Mouse (Mus musculus) hindbrain, embryonic 10.5 days (tissue): ENCODE data around the gene Gabra5. TPM values are rescaled to one million over a fixed set of nuclear protein-coding genes. Genes with fewer than 3 reads are reported as not detected.

Experiments
- DNase-seq: peaks from one replicate; pipeline ENCODE4 v3.0.0-alpha.2; 2017; ENCODE audit warnings: low spot score
- H3K27ac ChIP-seq: fragments of 300-500 bp; sonication (generic); 2 replicates; pipeline ENCODE4 v1.5.1; 2016; ENCODE audit warnings: mild to moderate bottlenecking, moderate library complexity
- H3K27me3 ChIP-seq: fragments of 300-500 bp; sonication (generic); 2 replicates; pipeline ENCODE4 v1.6.1; 2016; ENCODE audit warnings: mild to moderate bottlenecking; ENCODE audit not compliant: poor library complexity, insufficient read depth, severe bottlenecking
- H3K36me3 ChIP-seq: fragments of 300-500 bp; sonication (generic); 2 replicates; pipeline ENCODE4 v1.6.1; 2016; ENCODE audit warnings: mild to moderate bottlenecking, moderate library complexity
- H3K4me1 ChIP-seq: fragments of 300-500 bp; sonication (generic); replicated peaks from 2 replicates; pipeline ENCODE4 v1.6.1; 2016; ENCODE audit warnings: mild to moderate bottlenecking
- H3K4me3 ChIP-seq: fragments of 300-500 bp; sonication (generic); 2 replicates; pipeline ENCODE4 v1.5.1; 2016; ENCODE audit warnings: mild to moderate bottlenecking, moderate library complexity
- H3K9me3 ChIP-seq: fragments of 300-500 bp; sonication (generic); 2 replicates; pipeline ENCODE4 v1.6.1; 2016; ENCODE audit warnings: mild to moderate bottlenecking, moderate library complexity
- WGBS: fragments of 180-500 bp; shearing (Covaris S2); methylation state at CpG from one replicate; pipeline ENCODE4 v1.1.7; 2016; 5-methylcytosine and 5-hydroxymethylcytosine counted together
- polyA plus RNA-seq: library from polyadenylated mRNA; unstranded; fragments of >200 nt; fragmentation: Nextera tagmentation; extraction: Ambion mirVana; gene quantifications from 2 replicates; pipeline ENCODE4 v1.2.1, GENCODE M21; 2016

Gene Gabra5
- 0.27 and 0.46 TPM in 2 replicates for polyA plus RNA-seq

DNA sequence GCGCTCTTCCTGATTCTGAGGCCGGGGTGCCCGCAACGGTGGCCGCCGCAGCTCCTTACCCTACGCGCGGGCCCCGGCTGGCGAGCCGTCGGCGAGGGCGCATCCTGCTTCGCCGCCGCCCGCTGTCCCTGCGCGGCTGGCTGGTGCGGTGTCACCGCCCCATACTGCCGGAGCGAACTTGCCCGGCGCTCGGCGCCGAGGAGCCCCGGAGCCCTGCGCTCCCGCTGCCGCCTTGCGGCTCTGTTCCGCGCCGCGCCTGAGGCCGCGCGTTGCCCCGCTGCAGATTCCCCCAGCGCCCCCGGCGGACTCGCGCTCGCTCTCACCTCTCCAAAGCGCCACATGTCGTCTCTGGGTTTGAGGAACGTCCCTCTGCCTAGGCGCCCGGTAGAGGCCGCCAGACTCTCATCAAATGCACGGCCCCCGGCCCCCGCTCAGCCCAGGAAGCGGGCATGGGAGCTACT lies at the start of gene Gabra5:
Gene Gabra5, minus strand, starts transcription at position 379 of the 461 bp plus-strand sequence.
- under 1% methylated on average over 59 of the region's 59 CpGs for WGBS
- Histone ChIP-seq H3K4me3 (peak within 1 kb of the TSS; percentile 58), H3K36me3 (no peaks in the 10 kb centered on the region), H3K9me3 (no peaks in the 10 kb centered on the region), H3K4me1 (peaks cover 16% of the 10 kb centered on the region), H3K27me3 (peaks cover 53% of the 10 kb centered on the region), H3K27ac (no peak within 1 kb of the TSS)
- peak; percentile 71 for DNase-seq

DNA sequence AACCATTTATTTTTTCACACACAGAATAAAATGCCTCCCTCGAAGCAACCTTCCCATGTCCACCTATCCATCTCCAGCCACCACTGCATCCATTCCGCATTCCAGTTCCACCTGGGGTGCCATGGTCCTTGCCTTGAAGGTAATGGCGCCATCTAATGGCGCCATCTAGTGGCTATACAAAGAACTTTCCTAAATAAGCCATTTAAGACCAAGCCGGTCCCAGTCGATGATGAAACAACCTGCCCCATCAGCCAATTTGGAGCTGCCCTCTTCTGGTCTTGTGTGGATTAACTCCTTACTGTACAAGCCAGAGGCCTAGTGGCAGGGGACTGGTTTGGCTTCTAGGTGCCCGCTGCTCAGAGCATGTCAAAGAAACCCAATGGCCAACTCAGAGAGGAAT lies 28.7 kb upstream of the Gabra5 start:
- Histone ChIP-seq H3K4me1 (no peaks in the 10 kb centered on the region), H3K4me3 (no peak overlapping the region), H3K27ac (no peak overlapping the region), H3K9me3 (no peaks in the 10 kb centered on the region), H3K36me3 (no peaks in the 10 kb centered on the region), H3K27me3 (no peaks in the 10 kb centered on the region)
- DNase-seq = peak; percentile 20
- 20% methylated on average over 7 of the region's 7 CpGs for WGBS

DNA sequence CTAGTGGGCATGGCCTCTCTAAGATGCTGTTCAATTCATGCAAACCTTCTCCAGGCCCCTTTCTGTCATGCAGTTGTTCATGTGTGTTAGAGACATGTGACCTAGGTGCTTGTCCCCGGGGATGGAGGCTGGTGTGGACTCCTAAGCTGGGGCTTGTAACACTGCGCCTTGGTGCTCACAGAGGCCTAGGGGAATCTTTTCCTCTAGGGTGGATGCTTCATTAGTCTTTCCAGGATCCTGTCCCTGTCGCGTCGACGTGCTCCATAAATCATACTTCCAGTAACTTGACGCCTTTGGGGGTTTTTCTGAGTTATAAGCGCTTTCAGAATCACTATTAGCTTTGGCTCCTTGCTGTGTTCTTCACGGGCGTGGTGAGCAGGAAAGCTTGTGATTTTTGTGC lies 22.8 kb upstream of the Gabra5 start:
- 89% methylated on average over 10 of the region's 10 CpGs for WGBS
- no peaks in the 10 kb centered on the region for H3K9me3 ChIP-seq

DNA sequence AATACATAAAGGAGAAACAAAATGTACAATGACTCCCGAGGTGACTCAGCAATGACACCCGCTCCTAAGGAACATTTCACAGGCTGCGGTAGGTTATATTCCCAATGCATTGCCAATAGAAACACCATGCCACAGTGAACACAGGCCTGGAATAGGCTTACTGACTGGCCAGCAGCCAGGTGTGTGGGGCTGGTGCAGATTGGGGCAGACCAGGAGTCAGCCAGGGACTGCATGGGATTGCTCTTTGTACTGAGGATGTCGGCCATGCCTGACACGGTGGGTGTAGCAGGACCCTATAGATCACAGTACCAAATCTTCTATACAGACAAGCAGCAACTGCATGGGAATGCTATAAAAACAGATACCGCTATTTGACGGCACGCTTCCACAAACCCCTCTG lies 20.1 kb upstream of the Gabra5 start:
- H3K9me3 ChIP-seq = no peaks in the 10 kb centered on the region
- H3K36me3 ChIP-seq = no peaks in the 10 kb centered on the region
- no peak overlapping the region for H3K4me3 ChIP-seq
- H3K27ac ChIP-seq = no peak overlapping the region
- WGBS = 94% methylated on average over 8 of the region's 8 CpGs
- DNase-seq = no peak
- no peaks in the 10 kb centered on the region for H3K4me1 ChIP-seq
- no peaks in the 10 kb centered on the region for H3K27me3 ChIP-seq

More for the DNA sequence above, 22.8 kb upstream of the Gabra5 start:
- DNase-seq = no peak
- Histone ChIP-seq H3K4me1 (no peaks in the 10 kb centered on the region), H3K4me3 (no peak overlapping the region), H3K27ac (no peak overlapping the region), H3K36me3 (no peaks in the 10 kb centered on the region), H3K27me3 (no peaks in the 10 kb centered on the region)

DNA sequence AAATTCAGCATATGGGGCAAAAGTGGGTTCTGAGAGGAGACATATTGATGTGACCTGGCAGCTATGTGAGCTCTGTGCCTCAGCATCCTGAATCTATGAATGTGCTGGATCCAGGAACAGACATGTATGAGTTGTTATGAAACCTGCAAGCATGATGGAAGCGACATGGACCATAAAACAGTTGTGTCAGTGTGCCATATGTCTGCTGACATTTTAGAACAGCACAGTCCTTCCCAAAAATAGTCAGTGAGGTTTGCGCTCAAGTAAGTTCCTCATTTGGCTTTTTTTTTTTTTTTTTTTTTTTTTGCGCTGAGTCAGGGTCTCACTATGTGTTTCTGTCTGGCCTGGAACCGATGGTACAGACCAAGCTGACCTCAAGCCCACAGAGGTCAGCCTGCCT lies 19.6 kb upstream of the Gabra5 start:
- Histone ChIP-seq H3K4me3 (no peak overlapping the region), H3K4me1 (no peaks in the 10 kb centered on the region), H3K9me3 (no peaks in the 10 kb centered on the region), H3K36me3 (no peaks in the 10 kb centered on the region), H3K27me3 (no peaks in the 10 kb centered on the region), H3K27ac (no peak overlapping the region)
- WGBS = 93% methylated on average over 4 of the region's 4 CpGs
- no peak for DNase-seq

DNA sequence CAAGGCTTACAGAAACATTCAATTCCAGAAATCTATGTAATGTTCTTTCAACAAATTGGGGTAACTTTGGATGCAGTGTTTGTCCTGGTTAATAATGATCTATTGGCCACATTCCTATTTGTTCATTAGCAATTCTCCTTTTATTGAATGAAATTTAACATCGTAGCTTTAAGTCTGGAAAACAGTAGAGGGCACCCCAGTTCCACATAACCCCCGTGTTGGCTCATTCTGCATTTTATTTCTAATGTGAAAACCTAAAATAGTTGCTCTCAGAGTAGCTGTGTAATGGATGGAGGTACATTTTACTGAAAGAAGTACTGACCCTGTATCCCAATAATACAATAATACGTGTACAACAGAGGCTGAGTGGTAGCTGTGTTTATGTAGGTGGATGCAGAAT lies 3.1 kb upstream of the Gabra5 start:
- Histone ChIP-seq H3K4me1 (peaks cover 16% of the 10 kb centered on the region), H3K9me3 (no peaks in the 10 kb centered on the region), H3K27me3 (peaks cover 37% of the 10 kb centered on the region), H3K36me3 (no peaks in the 10 kb centered on the region), H3K27ac (no peak overlapping the region), H3K4me3 (no peak overlapping the region)
- DNase-seq = no peak
- WGBS = 40% methylated on average over 3 of the region's 3 CpGs

DNA sequence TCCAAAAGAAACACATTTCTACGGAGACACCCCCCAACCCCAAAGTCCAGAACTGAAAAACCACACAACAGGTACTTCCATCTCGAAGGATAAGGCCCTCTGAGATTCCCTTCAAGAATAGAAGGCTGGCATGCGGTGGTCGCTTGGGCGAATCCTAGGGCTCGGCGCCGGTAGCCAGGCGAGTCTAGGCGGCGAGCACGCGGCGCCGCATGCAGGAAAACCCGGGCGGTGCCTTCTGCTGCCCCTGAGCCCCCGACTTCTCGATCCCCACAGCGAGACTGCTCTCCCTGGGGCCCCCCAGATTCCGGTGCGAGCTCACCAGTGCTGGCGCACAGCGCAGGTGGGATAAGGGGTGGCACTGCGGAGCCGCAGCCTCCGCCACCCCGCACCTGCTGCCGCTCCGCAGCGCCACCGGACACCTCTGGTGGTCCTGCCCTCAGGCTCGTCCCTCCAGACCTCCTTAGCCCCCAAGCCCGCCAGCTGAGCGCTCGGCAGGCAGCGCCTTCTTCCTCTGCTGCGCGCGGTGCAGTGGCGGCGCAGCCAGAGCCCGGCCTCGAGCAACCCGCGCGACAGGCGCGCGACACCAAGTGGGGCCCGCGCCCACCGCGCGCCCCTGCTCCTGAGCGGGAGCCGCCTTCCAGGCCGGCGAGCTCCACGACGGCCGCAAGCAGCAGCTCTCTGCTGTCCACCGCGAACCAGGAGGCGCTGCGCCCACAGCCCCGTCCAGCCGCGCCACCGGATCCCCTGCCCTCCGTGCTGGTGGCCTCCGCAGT lies 813 bp downstream of the Gabra5 start:
- H3K9me3 ChIP-seq = no peaks in the 10 kb centered on the region
- WGBS = 2% methylated on average over 72 of the region's 72 CpGs
- H3K27ac ChIP-seq = no peak overlapping the region
- H3K36me3 ChIP-seq = no peaks in the 10 kb centered on the region
- H3K4me3 ChIP-seq = peak overlapping the region; percentile 58
- peak; percentile 36 for DNase-seq
- H3K27me3 ChIP-seq = peaks cover 53% of the 10 kb centered on the region
- H3K4me1 ChIP-seq = peaks cover 16% of the 10 kb centered on the region

DNA sequence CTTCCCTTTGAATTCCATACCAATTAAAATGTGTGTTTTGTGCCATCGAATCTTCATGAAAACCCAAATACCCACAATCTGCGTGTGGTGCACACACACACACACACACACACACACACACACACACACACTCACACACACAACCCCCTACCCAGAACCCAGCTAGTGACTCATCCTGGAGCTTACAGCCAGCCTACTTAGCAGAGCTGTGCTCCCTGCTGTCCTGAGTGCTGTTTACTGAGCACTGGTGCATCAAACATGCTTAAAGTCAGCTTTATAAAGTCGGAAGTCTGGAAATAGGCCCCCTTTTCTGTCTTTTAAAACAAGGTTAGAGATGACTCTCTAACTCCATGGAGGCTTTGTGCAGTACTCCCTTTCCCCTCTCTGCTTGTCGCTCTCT lies 7.0 kb downstream of the Gabra5 start:
- Histone ChIP-seq H3K4me3 (no peak overlapping the region), H3K36me3 (no peaks in the 10 kb centered on the region), H3K27ac (no peak overlapping the region), H3K9me3 (no peaks in the 10 kb centered on the region), H3K4me1 (no peaks in the 10 kb centered on the region), H3K27me3 (peaks cover 15% of the 10 kb centered on the region)
- no peak for DNase-seq
- WGBS = 77% methylated on average over 4 of the region's 4 CpGs

DNA sequence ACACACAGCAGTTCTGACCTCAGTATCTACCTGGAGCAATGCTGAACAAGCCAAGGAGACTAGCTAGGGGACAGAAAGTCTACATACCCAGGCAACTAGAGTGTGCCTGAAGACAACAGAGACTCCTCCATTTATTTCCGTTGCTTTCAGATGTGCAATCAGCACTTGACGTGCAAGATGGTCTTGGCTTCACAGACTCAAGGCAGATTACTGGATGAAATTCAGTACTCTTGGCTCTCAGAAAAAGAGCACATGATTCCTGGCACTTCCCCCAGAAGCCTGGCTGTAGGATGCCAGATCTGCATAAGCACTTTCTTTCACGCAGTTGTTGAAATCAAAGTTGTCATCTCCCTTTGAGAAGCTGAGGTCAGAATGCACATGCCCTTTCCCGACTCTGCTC lies 18.1 kb downstream of the Gabra5 start:
- no peaks in the 10 kb centered on the region for H3K9me3 ChIP-seq
- no peaks in the 10 kb centered on the region for H3K36me3 ChIP-seq
- DNase-seq = no peak
- H3K4me1 ChIP-seq = no peaks in the 10 kb centered on the region
- no peak overlapping the region for H3K4me3 ChIP-seq
- 74% methylated on average over 4 of the region's 4 CpGs for WGBS
- no peak overlapping the region for H3K27ac ChIP-seq
- H3K27me3 ChIP-seq = no peaks in the 10 kb centered on the region

DNA sequence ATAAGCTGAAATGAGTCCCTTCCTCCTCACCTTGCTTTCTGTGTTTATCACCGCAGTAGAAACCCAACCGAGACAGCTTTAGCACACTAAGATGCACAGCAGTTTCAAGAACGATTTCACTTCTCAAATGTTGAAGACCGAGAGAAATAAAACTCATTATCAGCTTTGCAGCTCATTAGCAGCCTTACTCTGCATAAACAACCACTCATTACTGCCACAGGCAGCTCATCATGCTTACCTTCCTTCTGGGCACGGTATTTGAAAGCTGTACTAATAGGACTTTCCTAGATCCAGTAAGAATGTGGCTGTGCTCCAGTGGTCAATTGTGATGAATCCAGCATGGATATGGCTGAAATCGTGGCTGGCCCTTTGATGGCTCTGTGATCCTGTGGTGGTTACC lies 23.0 kb downstream of the Gabra5 start:
- no peak for DNase-seq
- H3K36me3 ChIP-seq = no peaks in the 10 kb centered on the region
- no peaks in the 10 kb centered on the region for H3K4me1 ChIP-seq
- no peak overlapping the region for H3K4me3 ChIP-seq
- no peaks in the 10 kb centered on the region for H3K27me3 ChIP-seq
- 87% methylated on average over 6 of the region's 6 CpGs for WGBS
- no peaks in the 10 kb centered on the region for H3K9me3 ChIP-seq
- H3K27ac ChIP-seq = no peak overlapping the region

DNA sequence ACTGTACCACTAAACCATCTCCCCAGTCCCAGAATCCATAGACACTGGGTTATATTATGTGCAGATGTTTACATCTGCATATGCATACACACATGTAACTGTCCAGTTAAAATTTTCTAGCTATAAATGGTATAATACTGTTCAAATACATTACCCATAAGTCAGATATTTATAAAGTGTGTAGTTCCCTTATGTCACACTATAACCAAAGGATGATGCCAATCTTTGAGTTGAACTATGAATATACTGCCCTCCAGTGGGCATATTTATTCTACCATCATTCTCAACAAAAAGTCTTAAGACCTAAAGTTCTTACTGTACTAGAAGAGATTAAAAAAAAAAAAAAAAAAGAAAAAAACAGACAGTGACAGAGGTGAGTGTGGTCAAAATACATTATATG lies 27.0 kb downstream of the Gabra5 start:
- Histone ChIP-seq H3K36me3 (no peaks in the 10 kb centered on the region), H3K9me3 (no peaks in the 10 kb centered on the region), H3K4me1 (no peaks in the 10 kb centered on the region), H3K27ac (no peak overlapping the region), H3K27me3 (no peaks in the 10 kb centered on the region), H3K4me3 (no peak overlapping the region)
- DNase-seq = no peak

DNA sequence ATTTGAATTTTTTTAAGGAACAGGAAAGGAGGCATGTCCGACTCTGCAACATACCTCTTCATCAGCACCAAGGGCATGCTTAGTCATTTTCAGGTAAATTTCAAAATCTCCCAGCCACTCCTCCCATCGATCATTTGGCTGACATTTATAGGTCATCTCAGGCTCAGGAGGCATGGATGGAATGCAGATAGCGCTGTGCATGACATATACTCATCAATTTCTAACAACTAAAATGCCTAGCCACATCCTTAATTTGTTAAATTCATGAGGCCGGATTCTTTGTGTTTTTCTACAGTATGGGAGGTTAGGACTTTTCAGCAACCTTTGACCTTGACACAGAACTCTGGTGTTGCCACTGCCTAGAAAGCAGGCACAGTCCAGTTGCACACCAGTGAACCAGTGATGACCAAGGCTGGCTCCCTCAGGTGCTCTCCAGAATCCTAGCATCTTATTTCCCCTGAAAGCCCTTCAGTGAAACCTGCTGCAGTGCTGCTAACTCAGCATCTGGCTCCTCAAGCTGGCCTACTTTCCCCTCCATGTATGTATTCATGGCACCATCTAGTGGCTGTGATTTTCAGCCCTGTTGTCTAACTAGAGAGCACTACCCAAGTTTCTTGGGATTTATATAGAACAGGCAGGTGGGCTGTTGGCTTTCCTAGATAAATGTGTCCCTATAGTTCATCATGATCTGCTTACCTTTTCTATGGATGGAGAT lies 35.9 kb downstream of the Gabra5 start:
- Histone ChIP-seq H3K27me3 (no peaks in the 10 kb centered on the region), H3K4me1 (no peaks in the 10 kb centered on the region), H3K9me3 (no peaks in the 10 kb centered on the region), H3K4me3 (no peak overlapping the region), H3K27ac (no peak overlapping the region), H3K36me3 (no peaks in the 10 kb centered on the region)
- WGBS = 85% methylated on average over 4 of the region's 4 CpGs
- peak; percentile 18 for DNase-seq

DNA sequence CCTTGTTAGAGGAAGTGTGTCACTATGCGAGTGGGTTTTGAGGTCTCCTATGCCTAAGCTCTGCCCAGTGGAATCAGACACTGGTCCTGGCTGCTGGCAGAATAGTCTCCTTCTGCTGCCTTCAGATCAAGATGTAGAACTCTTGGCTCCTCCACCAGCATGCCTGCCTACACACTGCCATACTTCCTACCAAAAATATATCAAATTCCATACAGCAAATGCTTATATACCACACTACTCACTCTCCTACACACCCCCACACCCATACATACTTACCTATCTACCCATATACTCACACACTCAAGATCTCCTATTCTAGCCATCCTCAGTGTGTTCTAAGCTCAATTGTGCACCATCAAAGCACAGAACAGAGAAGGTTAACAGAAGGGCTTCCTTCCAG lies 38.5 kb downstream of the Gabra5 start:
- Histone ChIP-seq H3K27me3 (no peaks in the 10 kb centered on the region), H3K27ac (no peak overlapping the region), H3K36me3 (no peaks in the 10 kb centered on the region), H3K4me3 (no peak overlapping the region), H3K9me3 (no peaks in the 10 kb centered on the region), H3K4me1 (0 out of 2 replicates have a peak, but pooled peaks cover 4% of the 10 kb centered on the region)
- no peak for DNase-seq
- 94% methylated on average over 1 of the region's 1 CpGs for whole genome bisulfite sequencing
